Mouse (Mus musculus): Measurements from ENCODE around the gene Ube2c.

- no peak for TF ChIP-seq POLR2A (IDR thresholded peaks at IDR 0.05; ENCODE audit: insufficient read depth, low read depth, low read length)
- peak; percentile 90 for TF ChIP-seq CTCF (IDR thresholded peaks at IDR 0.05)
Observed at GRCm38 (mm10) chr2:164794293-164794692, 24.6 kb downstream of the Ube2c start.

Measured in heart, adult 2 months (tissue).